Mouse (Mus musculus): ENCODE data around the gene Agpat1. TPM values are rescaled to one million over a fixed set of nuclear protein-coding genes. Genes with fewer than 3 reads are reported as not detected.

Agpat1 gene
- polyA plus RNA-seq, 1 experiment from 2014 or later: 88.6 TPM

DNA sequence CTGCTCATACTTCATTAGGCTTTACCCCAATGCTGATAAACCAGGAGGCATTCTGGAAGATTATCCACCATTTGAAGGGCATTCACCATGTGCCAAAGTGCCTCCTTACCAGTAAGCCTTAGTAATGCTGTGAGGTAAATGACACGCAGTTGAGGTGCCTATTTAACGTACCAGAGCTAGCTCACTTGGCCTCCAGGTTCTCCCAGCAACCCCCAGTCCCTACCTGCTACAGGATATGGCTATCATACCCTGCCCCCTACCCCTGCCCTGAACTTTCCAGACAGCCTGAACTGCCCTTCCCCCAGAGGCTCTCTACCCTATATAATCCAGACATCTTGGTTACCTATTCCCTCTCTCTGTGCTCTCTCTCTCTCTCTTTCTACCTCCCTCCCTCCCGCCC is 15.3 kb upstream of the Agpat1 start:
- WGBS: 47% methylated on average over 3 of the region's 3 CpGs
- H3K9ac ChIP-seq (ENCODE audit: low read length): no peak overlapping the region
- ATAC-seq: no peak
- H3K4me2 ChIP-seq (ENCODE audit: low read length): no peak overlapping the region
- no peak overlapping the region for H3K27ac ChIP-seq (ENCODE audit: low read depth, low read length)
- H3K4me3 ChIP-seq (ENCODE audit: low read depth, low read length): no peak overlapping the region
- H3K4me1 ChIP-seq (ENCODE audit: control insufficient read depth, insufficient read depth, low read length): peaks cover 22% of the 10 kb centered on the region
- H3K27me3 ChIP-seq (replicated peaks; ENCODE audit: control insufficient read depth, insufficient read depth, low read length): no peaks in the 10 kb centered on the region
- no peaks in the 10 kb centered on the region for H3K9me3 ChIP-seq (replicated peaks; ENCODE audit: control insufficient read depth, low read length)
- DNase-seq (ENCODE audit: low spot score): no peak
- H3K36me3 ChIP-seq (ENCODE audit: control insufficient read depth, insufficient read depth, low read length): no peaks in the 10 kb centered on the region; the same call in 1 of the 2 replicates

DNA sequence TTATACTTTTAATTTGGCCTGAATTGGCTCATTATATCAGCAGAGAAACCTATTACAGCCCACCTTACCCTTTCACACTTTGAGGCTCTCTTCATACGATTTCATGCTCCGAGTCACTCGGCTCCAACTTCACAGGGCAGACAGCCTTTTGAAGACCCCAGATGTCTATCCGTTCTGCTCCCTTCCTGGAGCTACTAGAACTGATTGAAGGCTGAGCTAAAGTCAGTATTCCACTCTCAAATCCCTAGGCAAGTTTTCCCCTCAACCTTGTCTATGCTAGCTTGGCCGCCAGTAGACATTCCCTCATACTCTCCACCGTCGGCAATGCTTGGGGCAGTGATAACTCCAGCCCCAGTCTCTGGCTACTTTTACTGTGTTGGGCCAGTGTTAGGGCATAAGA is 14.9 kb upstream of the Agpat1 start:
- Histone ChIP-seq H3K27me3 (replicated peaks; ENCODE audit: control insufficient read depth, insufficient read depth, low read length) (no peaks in the 10 kb centered on the region), H3K36me3 (ENCODE audit: control insufficient read depth, insufficient read depth, low read length) (peaks cover 3% of the 10 kb centered on the region; the same call in 1 of the 2 replicates), H3K9me3 (replicated peaks; ENCODE audit: control insufficient read depth, low read length) (no peaks in the 10 kb centered on the region), H3K27ac (ENCODE audit: low read depth, low read length) (no peak overlapping the region), H3K4me2 (ENCODE audit: low read length) (no peak overlapping the region), H3K4me1 (ENCODE audit: control insufficient read depth, insufficient read depth, low read length) (peaks cover 26% of the 10 kb centered on the region), H3K4me3 (ENCODE audit: low read depth, low read length) (no peak overlapping the region), H3K9ac (ENCODE audit: low read length) (no peak overlapping the region)
- 55% methylated on average over 7 of the region's 7 CpGs for WGBS
- ATAC-seq (no peak), DNase-seq (ENCODE audit: low spot score) (no peak)

- peak within 1 kb of the TSS; percentile 84; the same call in 1 of the 2 replicates for H3K4me2 ChIP-seq (ENCODE audit: low read length)
- no peaks in the 10 kb centered on the region for H3K9me3 ChIP-seq (replicated peaks; ENCODE audit: control insufficient read depth, low read length)
- no peak for DNase-seq (ENCODE audit: low spot score)
- H3K27ac ChIP-seq (ENCODE audit: low read depth, low read length): peak within 1 kb of the TSS; percentile 98
- H3K4me1 ChIP-seq (ENCODE audit: control insufficient read depth, insufficient read depth, low read length): peaks cover 31% of the 10 kb centered on the region
- peaks cover 8% of the 10 kb centered on the region; the same call in 1 of the 2 replicates for H3K36me3 ChIP-seq (ENCODE audit: control insufficient read depth, insufficient read depth, low read length)
- ATAC-seq: no peak
- H3K9ac ChIP-seq (ENCODE audit: low read length): no peak within 1 kb of the TSS
- H3K27me3 ChIP-seq (replicated peaks; ENCODE audit: control insufficient read depth, insufficient read depth, low read length): no peaks in the 10 kb centered on the region
- no peak within 1 kb of the TSS for H3K4me3 ChIP-seq (ENCODE audit: low read depth, low read length)
- WGBS: 55% methylated on average over 7 of the region's 7 CpGs
Observed at GRCm38 (mm10) chr17:34589681-34590101, 14.4 kb upstream of the Agpat1 start, which contains the start of gene Gpsm3. Gene Gpsm3 (plus strand): TSS chr17:34589806.

- no peak for ATAC-seq
- Histone ChIP-seq H3K27me3 (replicated peaks; ENCODE audit: control insufficient read depth, insufficient read depth, low read length) (no peaks in the 10 kb centered on the region), H3K4me1 (ENCODE audit: control insufficient read depth, insufficient read depth, low read length) (peaks cover 32% of the 10 kb centered on the region), H3K9ac (ENCODE audit: low read length) (no peak overlapping the region), H3K9me3 (replicated peaks; ENCODE audit: control insufficient read depth, low read length) (no peaks in the 10 kb centered on the region), H3K4me2 (ENCODE audit: low read length) (peak overlapping the region; percentile 84), H3K27ac (ENCODE audit: low read depth, low read length) (peak overlapping the region; percentile 98), H3K36me3 (ENCODE audit: control insufficient read depth, insufficient read depth, low read length) (peaks cover 15% of the 10 kb centered on the region), H3K4me3 (ENCODE audit: low read depth, low read length) (no peak overlapping the region)
- 68% methylated on average over 15 of the region's 15 CpGs for WGBS
- no peak for DNase-seq (ENCODE audit: low spot score)
Observed at GRCm38 (mm10) chr17:34590154-34590987, 13.7 kb upstream of the Agpat1 start.

DNA sequence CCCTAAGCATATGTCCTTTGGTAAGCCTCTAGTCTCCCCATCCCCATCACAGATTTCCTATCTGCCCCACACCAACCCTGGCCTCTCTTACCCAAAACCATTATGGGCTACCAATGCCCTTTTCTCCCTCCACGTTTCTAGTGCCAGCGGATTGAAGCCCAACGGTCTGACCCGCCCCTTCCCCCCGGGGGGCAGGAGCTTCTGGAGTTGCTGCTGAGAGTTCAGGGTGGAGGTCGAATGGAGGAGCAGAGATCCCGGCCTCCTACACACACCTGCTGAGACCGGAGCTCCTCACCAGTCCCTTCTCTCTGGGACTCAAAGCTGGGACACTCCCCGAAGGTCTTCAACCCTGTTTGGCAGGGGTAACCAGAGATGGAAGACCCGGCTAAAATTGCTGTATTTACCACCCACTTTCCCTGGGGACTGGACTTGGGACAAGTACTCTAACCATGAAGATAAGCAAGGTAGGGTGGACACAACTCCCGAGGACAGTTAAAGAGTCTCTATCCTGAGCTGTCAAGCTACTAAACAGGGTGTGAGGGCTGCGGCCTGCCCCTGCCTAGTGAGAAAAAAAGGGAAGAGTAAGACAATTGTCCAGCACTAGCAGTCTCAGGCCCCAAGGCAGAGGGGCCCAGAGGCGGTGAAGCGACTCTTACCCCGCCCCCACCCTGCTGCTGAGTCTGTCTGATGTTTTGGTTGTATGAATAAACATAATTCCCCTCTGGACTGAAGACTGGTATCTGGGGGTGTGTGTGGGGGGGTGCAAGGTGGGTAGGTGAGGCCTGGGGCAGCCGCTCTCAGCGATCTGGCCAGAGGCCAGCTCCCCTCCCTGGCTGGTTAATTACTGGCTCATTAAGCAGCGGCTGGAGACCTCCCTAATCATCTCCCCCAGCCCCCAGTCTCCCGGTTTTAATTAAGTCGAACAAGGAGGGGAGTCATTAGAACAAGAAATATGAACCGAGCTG is 12.8 kb upstream of the Agpat1 start, which contains the start of gene Pbx2:
Pbx2 (plus strand) TSS at position 238 of the 965 bp plus-strand sequence.
- peak within 1 kb of the TSS; percentile 86 for H3K4me3 ChIP-seq (ENCODE audit: low read depth, low read length)
- peak within 1 kb of the TSS; percentile 98 for H3K27ac ChIP-seq (ENCODE audit: low read depth, low read length)
- peaks cover 22% of the 10 kb centered on the region for H3K36me3 ChIP-seq (ENCODE audit: control insufficient read depth, insufficient read depth, low read length)
- ATAC-seq (peak; percentile 27), DNase-seq (ENCODE audit: low spot score) (peak; percentile 83)
- no peaks in the 10 kb centered on the region for H3K27me3 ChIP-seq (replicated peaks; ENCODE audit: control insufficient read depth, insufficient read depth, low read length)
- H3K4me1 ChIP-seq (ENCODE audit: control insufficient read depth, insufficient read depth, low read length): peaks cover 27% of the 10 kb centered on the region
- H3K4me2 ChIP-seq (ENCODE audit: low read length): peak within 1 kb of the TSS; percentile 84
- WGBS: 2% methylated on average over 21 of the region's 21 CpGs
- H3K9me3 ChIP-seq (replicated peaks; ENCODE audit: control insufficient read depth, low read length): no peaks in the 10 kb centered on the region
- peak within 1 kb of the TSS; percentile 99 for H3K9ac ChIP-seq (ENCODE audit: low read length)

DNA sequence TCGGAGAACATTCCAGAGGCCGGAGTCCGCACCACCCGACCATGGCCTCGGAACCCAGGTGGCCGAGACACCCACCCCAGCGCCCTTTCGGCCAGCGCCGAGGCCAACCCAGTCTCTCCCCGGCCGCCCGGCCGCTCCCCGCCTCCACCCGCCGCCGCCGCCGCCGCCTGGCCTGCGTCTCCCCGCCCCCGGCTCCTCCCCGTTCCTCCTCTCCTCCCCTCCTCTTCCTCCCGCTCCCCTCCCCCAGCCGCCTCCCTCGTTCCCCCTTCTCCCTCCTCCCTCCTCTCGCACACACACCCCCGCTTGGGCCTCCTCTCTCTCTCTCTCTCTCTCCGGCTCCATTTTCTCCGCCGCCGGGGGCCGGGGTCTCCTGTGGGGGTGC is 12.1 kb upstream of the Agpat1 start:
- peaks cover 25% of the 10 kb centered on the region for H3K4me1 ChIP-seq (ENCODE audit: control insufficient read depth, insufficient read depth, low read length)
- H3K9me3 ChIP-seq (replicated peaks; ENCODE audit: control insufficient read depth, low read length): no peaks in the 10 kb centered on the region
- H3K27me3 ChIP-seq (replicated peaks; ENCODE audit: control insufficient read depth, insufficient read depth, low read length): no peaks in the 10 kb centered on the region
- peak overlapping the region; percentile 99 for H3K9ac ChIP-seq (ENCODE audit: low read length)
- peak overlapping the region; percentile 98 for H3K27ac ChIP-seq (ENCODE audit: low read depth, low read length)
- ATAC-seq: peak; percentile 44
- peak overlapping the region; percentile 84 for H3K4me2 ChIP-seq (ENCODE audit: low read length)
- WGBS: 0% methylated on average over 27 of the region's 35 CpGs
- H3K4me3 ChIP-seq (ENCODE audit: low read depth, low read length): peak overlapping the region; percentile 86
- peaks cover 22% of the 10 kb centered on the region for H3K36me3 ChIP-seq (ENCODE audit: control insufficient read depth, insufficient read depth, low read length)
- peak; percentile 95 for DNase-seq (ENCODE audit: low spot score)

- Histone ChIP-seq H3K27ac (ENCODE audit: low read depth, low read length) (peak overlapping the region; percentile 98), H3K4me2 (ENCODE audit: low read length) (peak overlapping the region; percentile 84), H3K27me3 (replicated peaks; ENCODE audit: control insufficient read depth, insufficient read depth, low read length) (no peaks in the 10 kb centered on the region), H3K9ac (ENCODE audit: low read length) (peak overlapping the region; percentile 99), H3K36me3 (ENCODE audit: control insufficient read depth, insufficient read depth, low read length) (peaks cover 22% of the 10 kb centered on the region), H3K9me3 (replicated peaks; ENCODE audit: control insufficient read depth, low read length) (no peaks in the 10 kb centered on the region), H3K4me3 (ENCODE audit: low read depth, low read length) (peak overlapping the region; percentile 86), H3K4me1 (ENCODE audit: control insufficient read depth, insufficient read depth, low read length) (peaks cover 25% of the 10 kb centered on the region)
- DNase-seq (ENCODE audit: low spot score) (peak; percentile 35), ATAC-seq (peak; percentile 20)
- 1% methylated on average over 29 of the region's 32 CpGs for WGBS
Observed at GRCm38 (mm10) chr17:34592581-34593549, 11.2 kb upstream of the Agpat1 start.
